Mouse (Mus musculus) stomach, postnatal 0 days (tissue): ENCODE data around the gene Zfp366. TPM values are rescaled to one million over a fixed set of nuclear protein-coding genes. Genes with fewer than 3 reads are reported as not detected.

Experiments
- ATAC-seq: fragments of 200-750 bp; cut with Nextera tagmentation; 2 replicates; pipeline ENCODE4 v1.8.0; 2017; ENCODE audit not compliant: low FRiP score, low TSS enrichment
- DNase-seq: peaks from one replicate; pipeline ENCODE4 v3.0.0-alpha.2; 2016; ENCODE audit warnings: low spot score
- H3K27ac ChIP-seq: fragments of 300-500 bp; sonication (generic); replicated peaks from 2 replicates; pipeline ENCODE4 v1.5.1; 2014; ENCODE audit warnings: mild to moderate bottlenecking, control low read depth
- H3K27me3 ChIP-seq: fragments of 300-500 bp; sonication (generic); 2 replicates; pipeline ENCODE4 v1.6.1; 2014; ENCODE audit warnings: low read length; ENCODE audit not compliant: control insufficient read depth, insufficient read depth
- H3K36me3 ChIP-seq: fragments of 300-500 bp; sonication (generic); 2 replicates; pipeline ENCODE4 v1.6.1; 2014; ENCODE audit warnings: low read length, mixed read lengths; ENCODE audit not compliant: control insufficient read depth, insufficient read depth
- H3K4me1 ChIP-seq: fragments of 300-500 bp; sonication (generic); replicated peaks from 2 replicates; pipeline ENCODE4 v1.6.1; 2014; ENCODE audit warnings: antibody characterized with exemption; ENCODE audit not compliant: control insufficient read depth, insufficient read depth
- H3K4me2 ChIP-seq: fragments of 300-500 bp; sonication (generic); replicated peaks from 2 replicates; pipeline ENCODE4 v1.6.1; 2014; ENCODE audit warnings: low read depth, mild to moderate bottlenecking, control low read depth, moderate library complexity
- H3K4me3 ChIP-seq: fragments of 300-500 bp; sonication (generic); 2 replicates; pipeline ENCODE4 v1.5.1; 2014; ENCODE audit warnings: low read depth, low read length, control low read depth
- H3K9ac ChIP-seq: fragments of 300-500 bp; sonication (generic); 2 replicates; pipeline ENCODE4 v1.6.1; 2014; ENCODE audit warnings: mild to moderate bottlenecking, low read length, control low read depth, mixed read lengths
- H3K9me3 ChIP-seq: fragments of 300-500 bp; sonication (generic); 2 replicates; pipeline ENCODE4 v1.6.1; 2016; ENCODE audit warnings: low read length; ENCODE audit not compliant: control insufficient read depth
- CTCF ChIP-seq: IDR thresholded peaks from 2 replicates; pipeline ENCODE4 v1.5.1; 2016; ENCODE audit warnings: antibody characterized with exemption, low read depth, mild to moderate bottlenecking, moderate library complexity
- EP300 ChIP-seq: optimal IDR thresholded peaks from 2 replicates; pipeline ENCODE3; 2016; ENCODE audit warnings: antibody characterized with exemption
- WGBS: fragments of 180-500 bp; shearing (Covaris S2); extraction: QIAGEN DNeasy Blood & Tissue Kit; methylation state at CpG from one replicate; pipeline ENCODE4 v1.1.7; 2014; 5-methylcytosine and 5-hydroxymethylcytosine counted together
- polyA plus RNA-seq: library from polyadenylated mRNA; unstranded; fragments of >200 nt; fragmentation: Nextera tagmentation; extraction: Ambion mirVana; gene quantifications from 2 replicates; pipeline ENCODE4 v1.2.1, GENCODE M21; 2015

Gene Zfp366
- polyA plus RNA-seq, 1 experiment from 2014 or later = 0.25 TPM

DNA sequence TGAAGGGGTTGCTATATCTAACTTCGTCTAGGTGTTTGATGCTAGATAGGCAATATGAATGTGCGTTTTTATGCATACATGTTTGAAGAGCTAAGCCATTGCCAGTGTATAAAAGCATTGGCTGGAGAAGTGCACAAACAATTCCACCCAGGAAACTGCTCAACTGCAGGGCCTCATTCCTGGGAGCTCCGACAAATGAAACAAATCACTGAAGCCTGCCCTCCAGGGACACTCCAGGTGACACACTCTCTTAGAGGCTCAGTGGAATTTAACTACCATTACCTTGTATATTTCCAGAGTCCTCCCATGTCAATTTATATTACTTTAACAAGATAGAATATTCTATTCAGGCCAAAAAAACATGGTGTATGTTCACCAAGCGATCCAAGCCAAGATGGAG, 35.0 kb downstream of the Zfp366 start:
- Histone ChIP-seq H3K4me2 (no peak overlapping the region), H3K4me3 (no peak overlapping the region), H3K4me1 (no peaks in the 10 kb centered on the region), H3K9ac (no peak overlapping the region), H3K27me3 (no peaks in the 10 kb centered on the region), H3K27ac (no peak overlapping the region), H3K36me3 (no peaks in the 10 kb centered on the region), H3K9me3 (no peaks in the 10 kb centered on the region)
- no peak for ATAC-seq
- no peak for DNase-seq
- no peak for TF ChIP-seq EP300
- TF ChIP-seq CTCF = no peak
- WGBS = 92% methylated on average over 4 of the region's 4 CpGs

DNA sequence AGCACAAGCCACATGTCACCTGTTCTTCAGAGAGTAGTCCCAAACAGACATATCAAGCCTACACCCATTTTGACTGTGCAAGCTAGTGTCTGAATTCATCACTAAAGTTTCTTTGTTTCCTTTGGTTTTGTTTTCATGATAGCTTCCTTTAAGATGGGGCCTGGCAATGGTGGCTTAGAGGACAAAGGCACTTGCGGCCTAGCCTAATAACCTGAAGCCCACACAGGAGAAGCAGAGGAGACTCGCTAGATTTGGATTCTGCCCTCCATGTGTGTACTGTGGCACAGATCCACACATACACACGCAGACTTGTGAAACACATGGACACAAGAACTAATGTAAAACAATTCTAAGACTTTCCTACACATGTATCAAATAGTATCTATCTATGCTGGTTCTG, 37.4 kb downstream of the Zfp366 start:
- Histone ChIP-seq H3K27ac (no peak overlapping the region), H3K27me3 (no peaks in the 10 kb centered on the region), H3K36me3 (no peaks in the 10 kb centered on the region), H3K9me3 (no peaks in the 10 kb centered on the region), H3K9ac (no peak overlapping the region), H3K4me2 (no peak overlapping the region), H3K4me3 (no peak overlapping the region), H3K4me1 (no peaks in the 10 kb centered on the region)
- 96% methylated on average over 3 of the region's 3 CpGs for WGBS
- ATAC-seq (no peak), DNase-seq (no peak)
- TF ChIP-seq EP300 (no peak), CTCF (no peak)

DNA sequence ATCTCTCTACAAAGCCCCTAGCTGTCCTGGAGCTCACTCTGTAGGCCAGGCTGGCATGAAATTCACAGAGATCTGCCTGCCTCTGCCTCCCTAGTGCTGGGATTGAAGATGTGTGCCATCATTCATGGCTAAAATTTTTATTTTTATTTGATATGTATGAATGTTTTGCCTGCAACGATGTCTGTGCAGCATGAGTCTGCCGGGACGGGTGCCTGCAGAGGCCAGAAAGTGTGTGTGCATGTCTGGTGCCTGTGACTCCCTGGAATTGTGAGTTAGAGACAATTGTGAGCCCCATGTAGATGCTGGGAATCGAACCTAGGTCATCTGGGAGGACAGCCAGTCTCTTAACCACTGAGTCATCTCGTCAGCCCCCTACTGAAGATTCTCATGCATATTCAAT, 37.9 kb downstream of the Zfp366 start:
- DNase-seq (no peak), ATAC-seq (no peak)
- Histone ChIP-seq H3K4me1 (no peaks in the 10 kb centered on the region), H3K27me3 (no peaks in the 10 kb centered on the region), H3K4me2 (no peak overlapping the region), H3K4me3 (no peak overlapping the region), H3K9me3 (no peaks in the 10 kb centered on the region), H3K9ac (no peak overlapping the region), H3K27ac (no peak overlapping the region), H3K36me3 (no peaks in the 10 kb centered on the region)
- WGBS = 87% methylated on average over 5 of the region's 5 CpGs
- TF ChIP-seq EP300 (no peak), CTCF (no peak)

DNA sequence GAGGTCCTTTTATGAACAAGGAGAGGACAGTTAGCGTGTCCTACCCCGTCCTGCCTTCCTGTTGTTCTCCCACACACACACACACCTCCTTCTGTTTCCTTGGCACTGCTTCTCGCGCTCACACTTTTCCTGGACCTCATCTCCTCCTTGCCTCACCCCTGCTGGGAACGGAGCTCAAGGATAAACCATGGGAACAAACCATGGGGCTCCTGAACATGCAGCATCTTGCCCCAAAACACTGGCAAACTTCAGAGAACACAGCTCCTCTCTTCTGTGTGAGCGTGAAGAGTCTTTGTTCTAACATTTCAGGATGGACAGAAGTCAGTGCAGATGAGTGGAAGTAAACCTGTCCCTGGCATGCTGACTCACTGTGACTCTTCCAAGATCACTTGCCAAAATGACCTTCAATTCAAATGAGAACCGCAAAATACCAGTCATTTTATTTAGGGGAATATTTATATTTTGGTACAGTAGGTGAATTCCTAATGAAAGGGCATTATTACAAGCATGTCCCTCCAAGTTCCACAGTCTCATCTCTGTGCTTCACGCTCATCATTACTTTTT, 38.8 kb downstream of the Zfp366 start:
- DNase-seq (no peak), ATAC-seq (no peak)
- Histone ChIP-seq H3K27ac (no peak overlapping the region), H3K27me3 (no peaks in the 10 kb centered on the region), H3K9me3 (no peaks in the 10 kb centered on the region), H3K9ac (no peak overlapping the region), H3K4me1 (no peaks in the 10 kb centered on the region), H3K4me2 (no peak overlapping the region), H3K4me3 (no peak overlapping the region), H3K36me3 (no peaks in the 10 kb centered on the region)
- WGBS = 77% methylated on average over 8 of the region's 8 CpGs
- TF ChIP-seq EP300 = no peak
- TF ChIP-seq CTCF = no peak

DNA sequence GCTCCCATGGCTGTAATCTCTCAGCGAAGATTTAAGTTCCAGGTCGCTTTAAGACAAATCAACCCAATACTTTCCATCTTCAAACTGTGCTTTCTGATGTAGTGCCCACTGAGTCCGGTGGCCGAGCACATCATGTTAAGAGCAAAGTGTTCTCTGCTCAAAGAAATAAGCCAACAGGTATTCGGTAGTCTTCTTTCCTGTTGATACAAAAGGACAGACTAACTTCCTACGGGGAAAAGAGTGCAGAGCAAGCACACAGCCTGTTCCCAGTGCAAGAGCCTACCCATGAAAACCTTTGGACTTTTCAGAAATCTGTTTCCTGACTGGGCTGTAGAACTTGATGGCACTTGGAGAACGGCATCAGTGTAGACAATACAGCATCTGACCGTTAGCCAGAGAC, 39.3 kb downstream of the Zfp366 start:
- Histone ChIP-seq H3K36me3 (no peaks in the 10 kb centered on the region), H3K9me3 (no peaks in the 10 kb centered on the region), H3K27ac (no peak overlapping the region), H3K27me3 (no peaks in the 10 kb centered on the region), H3K4me2 (no peak overlapping the region), H3K4me1 (no peaks in the 10 kb centered on the region), H3K4me3 (no peak overlapping the region), H3K9ac (no peak overlapping the region)
- WGBS = 92% methylated on average over 8 of the region's 8 CpGs
- no peak for TF ChIP-seq CTCF
- TF ChIP-seq EP300 = no peak
- ATAC-seq (no peak), DNase-seq (no peak)

DNA sequence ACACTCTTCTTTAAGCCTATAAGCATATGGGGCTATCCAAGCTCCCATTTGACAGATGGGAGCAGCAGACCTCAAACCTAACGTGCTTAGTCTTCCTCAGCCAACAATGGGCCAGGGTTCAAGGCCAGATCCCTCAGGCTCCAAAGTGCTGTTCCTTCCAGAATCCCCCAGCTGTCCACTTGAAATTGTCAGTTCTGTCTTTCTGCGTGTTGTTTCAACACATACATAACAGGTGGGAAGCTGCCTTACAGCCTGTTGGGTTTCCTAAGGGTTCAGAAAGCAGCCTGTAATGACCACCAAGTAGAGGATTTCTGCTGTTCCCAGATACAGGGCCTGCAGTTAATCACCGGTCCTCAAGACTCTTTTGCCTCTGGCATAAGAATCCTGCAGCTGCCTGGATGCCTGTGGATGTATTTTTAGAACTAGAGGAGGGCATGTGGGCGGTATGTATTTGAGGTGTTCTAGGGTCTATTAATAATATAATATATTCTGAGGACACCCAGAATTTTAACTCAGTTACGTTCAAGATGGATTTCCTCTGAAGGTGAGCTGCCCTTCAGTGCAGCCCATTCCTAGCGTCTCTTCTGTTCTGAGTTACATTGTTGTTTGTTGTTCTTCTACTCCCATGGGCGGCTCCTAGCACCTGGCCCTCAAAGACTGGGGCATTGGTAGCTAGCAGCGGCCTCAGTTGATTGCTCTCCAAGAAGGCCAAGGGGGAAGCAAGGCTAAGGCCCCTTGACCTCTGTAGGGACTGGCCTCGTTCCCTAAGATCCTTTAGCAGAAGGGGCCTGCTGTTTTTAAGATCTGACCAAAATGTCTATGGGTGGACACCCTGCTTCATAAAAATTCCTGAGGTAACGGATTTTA, 41.0 kb downstream of the Zfp366 start:
- DNase-seq = no peak
- H3K9me3 ChIP-seq = no peaks in the 10 kb centered on the region
- no peak overlapping the region for H3K4me3 ChIP-seq
- TF ChIP-seq CTCF (no peak), EP300 (no peak)
- no peak overlapping the region for H3K27ac ChIP-seq
- H3K4me1 ChIP-seq = no peaks in the 10 kb centered on the region
- H3K36me3 ChIP-seq = no peaks in the 10 kb centered on the region
- H3K27me3 ChIP-seq = no peaks in the 10 kb centered on the region
- WGBS = 58% methylated on average over 10 of the region's 10 CpGs
- no peak for ATAC-seq
- H3K4me2 ChIP-seq = no peak overlapping the region
- no peak overlapping the region for H3K9ac ChIP-seq
